Mouse (Mus musculus): ENCODE data around the gene Klf13. TPM values are rescaled to one million over a fixed set of nuclear protein-coding genes. Genes with fewer than 3 reads are reported as not detected.

The Klf13 gene
- polyA plus RNA-seq, 1 experiment = 20.1 TPM

- H3K4me3 ChIP-seq (ENCODE audit: insufficient read depth, poor library complexity, severe bottlenecking) = no peak overlapping the region
- no peaks in the 10 kb centered on the region for H3K79me3 ChIP-seq (ENCODE audit: low read depth)
- H3K27me3 ChIP-seq (ENCODE audit: control insufficient read depth, insufficient read depth, insufficient read length) = no peaks in the 10 kb centered on the region
- no peaks in the 10 kb centered on the region for H3K36me3 ChIP-seq (ENCODE audit: control insufficient read depth, insufficient read depth)
- H3ac ChIP-seq (ENCODE audit: control insufficient read depth, insufficient read length, low read depth) = no peak overlapping the region
- TF ChIP-seq MYOD1 (IDR thresholded peaks at IDR 0.05; ENCODE audit: control insufficient read depth, insufficient read length, low read depth) = no peak
- TF ChIP-seq MYOG (IDR thresholded peaks at IDR 0.05; ENCODE audit: control insufficient read depth, extremely low read depth, insufficient read length) = no peak
- no peak for TF ChIP-seq FOSL1 (IDR thresholded peaks at IDR 0.05; ENCODE audit: insufficient read depth, low read length, poor library complexity, severe bottlenecking)
- TF ChIP-seq MAX (IDR thresholded peaks at IDR 0.05) = no peak
- TF ChIP-seq CEBPB (IDR thresholded peaks at IDR 0.05; ENCODE audit: low read depth) = no peak
- no peak for TF ChIP-seq CTCF (IDR thresholded peaks at IDR 0.05; ENCODE audit: control insufficient read depth, insufficient read depth, insufficient read length)
- TF ChIP-seq USF1 (IDR thresholded peaks at IDR 0.05; ENCODE audit: low read depth) = no peak
- H3K79me2 ChIP-seq (ENCODE audit: control insufficient read depth, insufficient read depth) = no peaks in the 10 kb centered on the region
Measured at GRCm38 (mm10) chr7:63943946-63944345, 5.2 kb upstream of the Klf13 start.

- Histone ChIP-seq H3K4me3 (ENCODE audit: insufficient read depth, poor library complexity, severe bottlenecking) (no peak overlapping the region), H3K79me2 (ENCODE audit: control insufficient read depth, insufficient read depth) (peaks cover 19% of the 10 kb centered on the region), H3K36me3 (ENCODE audit: control insufficient read depth, insufficient read depth) (no peaks in the 10 kb centered on the region), H3K79me3 (ENCODE audit: low read depth) (peaks cover 7% of the 10 kb centered on the region), H3K27me3 (ENCODE audit: control insufficient read depth, insufficient read depth, insufficient read length) (no peaks in the 10 kb centered on the region), H3ac (ENCODE audit: control insufficient read depth, insufficient read length, low read depth) (no peak overlapping the region)
- TF ChIP-seq USF1 (IDR thresholded peaks at IDR 0.05; ENCODE audit: low read depth) = no peak
Measured at GRCm38 (mm10) chr7:63941501-63941900, 2.8 kb upstream of the Klf13 start.

- peaks cover 7% of the 10 kb centered on the region for H3K79me3 ChIP-seq (ENCODE audit: low read depth)
- H3K36me3 ChIP-seq (ENCODE audit: control insufficient read depth, insufficient read depth) = no peaks in the 10 kb centered on the region
- no peak overlapping the region for H3ac ChIP-seq (ENCODE audit: control insufficient read depth, insufficient read length, low read depth)
- H3K27me3 ChIP-seq (ENCODE audit: control insufficient read depth, insufficient read depth, insufficient read length) = no peaks in the 10 kb centered on the region
- no peak for TF ChIP-seq FOSL1 (IDR thresholded peaks at IDR 0.05; ENCODE audit: insufficient read depth, low read length, poor library complexity, severe bottlenecking)
- no peak for TF ChIP-seq CEBPB (IDR thresholded peaks at IDR 0.05; ENCODE audit: low read depth)
- TF ChIP-seq CTCF (IDR thresholded peaks at IDR 0.05; ENCODE audit: control insufficient read depth, insufficient read depth, insufficient read length) = no peak
- no peak for TF ChIP-seq MYOD1 (IDR thresholded peaks at IDR 0.05; ENCODE audit: control insufficient read depth, insufficient read length, low read depth)
- TF ChIP-seq MYOG (IDR thresholded peaks at IDR 0.05; ENCODE audit: control insufficient read depth, extremely low read depth, insufficient read length) = no peak
- TF ChIP-seq MAX (IDR thresholded peaks at IDR 0.05) = no peak
- TF ChIP-seq USF1 (IDR thresholded peaks at IDR 0.05; ENCODE audit: low read depth) = no peak
- H3K79me2 ChIP-seq (ENCODE audit: control insufficient read depth, insufficient read depth) = peaks cover 23% of the 10 kb centered on the region
- H3K4me3 ChIP-seq (ENCODE audit: insufficient read depth, poor library complexity, severe bottlenecking) = no peak overlapping the region
Measured at GRCm38 (mm10) chr7:63941050-63941449, 2.3 kb upstream of the Klf13 start.

- TF ChIP-seq USF1 (IDR thresholded peaks at IDR 0.05; ENCODE audit: low read depth) (no peak), MYOD1 (IDR thresholded peaks at IDR 0.05; ENCODE audit: control insufficient read depth, insufficient read length, low read depth) (peak; percentile 16), MYOG (IDR thresholded peaks at IDR 0.05; ENCODE audit: control insufficient read depth, extremely low read depth, insufficient read length) (no peak), CEBPB (IDR thresholded peaks at IDR 0.05; ENCODE audit: low read depth) (peak; percentile 55), CTCF (IDR thresholded peaks at IDR 0.05; ENCODE audit: control insufficient read depth, insufficient read depth, insufficient read length) (no peak), MAX (IDR thresholded peaks at IDR 0.05) (peak; percentile 13), FOSL1 (IDR thresholded peaks at IDR 0.05; ENCODE audit: insufficient read depth, low read length, poor library complexity, severe bottlenecking) (no peak)
- no peak overlapping the region for H3ac ChIP-seq (ENCODE audit: control insufficient read depth, insufficient read length, low read depth)
- H3K27me3 ChIP-seq (ENCODE audit: control insufficient read depth, insufficient read depth, insufficient read length) = no peaks in the 10 kb centered on the region
- no peaks in the 10 kb centered on the region for H3K36me3 ChIP-seq (ENCODE audit: control insufficient read depth, insufficient read depth)
- peaks cover 31% of the 10 kb centered on the region for H3K79me2 ChIP-seq (ENCODE audit: control insufficient read depth, insufficient read depth)
- peaks cover 14% of the 10 kb centered on the region for H3K79me3 ChIP-seq (ENCODE audit: low read depth)
- no peak overlapping the region for H3K4me3 ChIP-seq (ENCODE audit: insufficient read depth, poor library complexity, severe bottlenecking)
Measured at GRCm38 (mm10) chr7:63940321-63940720, 1.6 kb upstream of the Klf13 start.

GRCm38 (mm10) chr7:63939397-63939951 lies 759 bp upstream of the Klf13 start:
- H3K36me3 ChIP-seq (ENCODE audit: control insufficient read depth, insufficient read depth) = no peaks in the 10 kb centered on the region
- H3ac ChIP-seq (ENCODE audit: control insufficient read depth, insufficient read length, low read depth) = peak overlapping the region; percentile 72
- H3K79me3 ChIP-seq (ENCODE audit: low read depth) = peaks cover 23% of the 10 kb centered on the region
- TF ChIP-seq FOSL1 (IDR thresholded peaks at IDR 0.05; ENCODE audit: insufficient read depth, low read length, poor library complexity, severe bottlenecking) (no peak), MYOG (IDR thresholded peaks at IDR 0.05; ENCODE audit: control insufficient read depth, extremely low read depth, insufficient read length) (no peak), USF1 (IDR thresholded peaks at IDR 0.05; ENCODE audit: low read depth) (no peak), CTCF (IDR thresholded peaks at IDR 0.05; ENCODE audit: control insufficient read depth, insufficient read depth, insufficient read length) (no peak), MAX (IDR thresholded peaks at IDR 0.05) (no peak), CEBPB (IDR thresholded peaks at IDR 0.05; ENCODE audit: low read depth) (no peak), MYOD1 (IDR thresholded peaks at IDR 0.05; ENCODE audit: control insufficient read depth, insufficient read length, low read depth) (no peak)
- no peaks in the 10 kb centered on the region for H3K27me3 ChIP-seq (ENCODE audit: control insufficient read depth, insufficient read depth, insufficient read length)
- H3K79me2 ChIP-seq (ENCODE audit: control insufficient read depth, insufficient read depth) = peaks cover 39% of the 10 kb centered on the region
- H3K4me3 ChIP-seq (ENCODE audit: insufficient read depth, poor library complexity, severe bottlenecking) = peak overlapping the region; percentile 42
